20 mouse cellular contexts compared by ENCODE assay signal in genomic region chr6:114432591-114432990, GRCm38 (mm10). TPM values are rescaled to one million over a fixed set of nuclear protein-coding genes. Genes with fewer than 3 reads are reported as not detected.
DNase-seq lines count a peak whose midpoint lies in the region; ATAC-seq and TF ChIP-seq lines count a peak whose summit lies in the region.
"Had no signal": no experiment of that assay in that cellular context is flagged by ENCODE, and none has a peak within 500 bp of the region (broad histone marks: within the 10 kb centered on the region; RNA-seq: fewer than 3 reads in every experiment).

No protein-coding gene starts in this region.

- peak; percentile 10 for DNase-seq in kidney, adult 9 months
- DNase-seq in kidney, postnatal 25 days = no peak
- DNase-seq in lung, embryonic 14.5 days = peak; percentile 15
- DNase-seq in lung, postnatal 10 days = no peak
- DNase-seq in cerebellum, postnatal 25 days = no peak
- no peak for DNase-seq in cerebellum, adult 18-20 months
- DNase-seq: adrenal gland, adult 2 months; adrenal gland, postnatal 25 days; cerebellum, adult 8-10 months; cerebellum, postnatal 14 days; gastrocnemius, adult 2 months; gastrocnemius, postnatal 25 days; heart, postnatal 10 days; heart, postnatal 4 days had no signal

- H3K4me2 ChIP-seq in lung, embryonic 14.5 days = no peak overlapping the region
- H3K4me2 ChIP-seq in embryonic facial prominence, embryonic 12.5 days (replicated peaks) = no peak overlapping the region
- H3K4me2 ChIP-seq: forebrain, embryonic 13.5 days; heart, embryonic 13.5 days; hindbrain, embryonic 12.5 days had no signal

- no peaks in the 10 kb centered on the region for H3K4me1 ChIP-seq in lung, embryonic 14.5 days (ENCODE audit: insufficient read depth)
- H3K4me1 ChIP-seq in embryonic facial prominence, embryonic 12.5 days = peaks cover 9% of the 10 kb centered on the region

- H3K27me3 ChIP-seq in lung, embryonic 14.5 days (ENCODE audit: insufficient read depth, low read length) = no peaks in the 10 kb centered on the region
- no peaks in the 10 kb centered on the region for H3K27me3 ChIP-seq in embryonic facial prominence, embryonic 12.5 days
- H3K27me3 ChIP-seq: forebrain, embryonic 13.5 days had no signal

- no peak for ATAC-seq in lung, embryonic 14.5 days (ENCODE audit: insufficient read depth)
- ATAC-seq in embryonic facial prominence, embryonic 12.5 days (ENCODE audit: insufficient number of reproducible peaks, insufficient read depth, low FRiP score, low TSS enrichment) = 0 out of 2 replicates have a peak, but pooled peaks have one; percentile 52
- ATAC-seq: forebrain, embryonic 13.5 days; hindbrain, embryonic 16.5 days; inflammation-experienced regulatory T-cells, adult 6 months had no signal

- WGBS in lung, embryonic 14.5 days = 39% methylated on average over 3 of the region's 3 CpGs
- 43% methylated on average over 3 of the region's 3 CpGs for WGBS in embryonic facial prominence, embryonic 12.5 days

- H3K9ac ChIP-seq in lung, embryonic 14.5 days = no peak overlapping the region
- H3K9ac ChIP-seq in embryonic facial prominence, embryonic 12.5 days = no peak overlapping the region
- H3K9ac ChIP-seq: forebrain, embryonic 13.5 days; heart, embryonic 13.5 days; hindbrain, embryonic 12.5 days had no signal

- TF ChIP-seq CTCF in lung, embryonic 14.5 days (IDR thresholded peaks at IDR 0.05; ENCODE audit: low read depth) = no peak

- H3K27ac ChIP-seq in lung, embryonic 14.5 days (ENCODE audit: low read depth) = no peak overlapping the region
- H3K27ac ChIP-seq in embryonic facial prominence, embryonic 12.5 days = no peak overlapping the region
- H3K27ac ChIP-seq: forebrain, embryonic 13.5 days; heart, embryonic 13.5 days; hindbrain, embryonic 12.5 days had no signal

- H3K9me3 ChIP-seq in lung, embryonic 14.5 days (ENCODE audit: low read depth, low read length) = no peaks in the 10 kb centered on the region
- H3K9me3 ChIP-seq in embryonic facial prominence, embryonic 12.5 days = no peaks in the 10 kb centered on the region
- H3K9me3 ChIP-seq: forebrain, embryonic 13.5 days; heart, embryonic 13.5 days; hindbrain, embryonic 12.5 days had no signal

- no peaks in the 10 kb centered on the region for H3K36me3 ChIP-seq in lung, embryonic 14.5 days (ENCODE audit: insufficient read depth)
- H3K36me3 ChIP-seq in embryonic facial prominence, embryonic 12.5 days = no peaks in the 10 kb centered on the region
- H3K36me3 ChIP-seq: heart, embryonic 13.5 days; hindbrain, embryonic 12.5 days had no signal

- no peak overlapping the region for H3K4me3 ChIP-seq in lung, embryonic 14.5 days (ENCODE audit: low read depth, low read length)
- no peak overlapping the region for H3K4me3 ChIP-seq in embryonic facial prominence, embryonic 12.5 days
- H3K4me3 ChIP-seq: forebrain, embryonic 13.5 days; gastrocnemius, adult 2 months; heart, embryonic 13.5 days; hindbrain, embryonic 12.5 days had no signal

RNA-seq across cellular contexts. Expression of gene Hrh1, which starts 34.9 kb away (rescaled TPM):
- not detected in 2 replicates for polyA plus RNA-seq in lung, embryonic 14.5 days (2014; fragmentation: Nextera tagmentation; extraction: Ambion mirVana)
- polyA plus RNA-seq in embryonic facial prominence, embryonic 12.5 days (2016; fragmentation: Nextera tagmentation; extraction: Ambion mirVana) = 0.10 and 0.24 TPM in 2 replicates
- polyA plus RNA-seq: heart, embryonic 13.5 days had no signal

Comparison
In these comparisons a context has a peak if more than half of its experiments do, and no peak if none do; other contexts are left out.
1. DNase-seq: peak in kidney, adult 9 months (single experiment) and lung, embryonic 14.5 days (single experiment); none in kidney, postnatal 25 days (0 of 2), lung, postnatal 10 days (single experiment), cerebellum, postnatal 25 days (0 of 2) and cerebellum, adult 18-20 months (0 of 2).